Mouse (Mus musculus): ENCODE measurements around the gene Crot. TPM values are rescaled to one million over a fixed set of nuclear protein-coding genes. Genes with fewer than 3 reads are reported as not detected.

The Crot gene
- total RNA-seq, 2 experiments from 2014 or later: 22.9 to 27.0 TPM

Other genes starting within 250 kb of the Crot start
- gene Abcb1b, start 199.2 kb downstream of the Crot start, total RNA-seq (2021): 1 to 10 TPM; 1.8 to 2.8 TPM
- 1 to 10 TPM; 4.1 to 4.8 TPM for gene Abcb4, start 103.6 kb downstream of the Crot start, total RNA-seq (2021)
- gene Tmem243, start 103.3 kb upstream of the Crot start, total RNA-seq (2021): 1 to 10 TPM; 7.2 to 8.9 TPM
- 10 to 100 TPM; 18.4 to 19.4 TPM for gene Dmtf1, start 164.5 kb upstream of the Crot start, total RNA-seq (2021)

All from heart, postnatal 10 days (tissue).